8 mouse cellular contexts compared by ENCODE assay signal in the genomic region with DNA sequence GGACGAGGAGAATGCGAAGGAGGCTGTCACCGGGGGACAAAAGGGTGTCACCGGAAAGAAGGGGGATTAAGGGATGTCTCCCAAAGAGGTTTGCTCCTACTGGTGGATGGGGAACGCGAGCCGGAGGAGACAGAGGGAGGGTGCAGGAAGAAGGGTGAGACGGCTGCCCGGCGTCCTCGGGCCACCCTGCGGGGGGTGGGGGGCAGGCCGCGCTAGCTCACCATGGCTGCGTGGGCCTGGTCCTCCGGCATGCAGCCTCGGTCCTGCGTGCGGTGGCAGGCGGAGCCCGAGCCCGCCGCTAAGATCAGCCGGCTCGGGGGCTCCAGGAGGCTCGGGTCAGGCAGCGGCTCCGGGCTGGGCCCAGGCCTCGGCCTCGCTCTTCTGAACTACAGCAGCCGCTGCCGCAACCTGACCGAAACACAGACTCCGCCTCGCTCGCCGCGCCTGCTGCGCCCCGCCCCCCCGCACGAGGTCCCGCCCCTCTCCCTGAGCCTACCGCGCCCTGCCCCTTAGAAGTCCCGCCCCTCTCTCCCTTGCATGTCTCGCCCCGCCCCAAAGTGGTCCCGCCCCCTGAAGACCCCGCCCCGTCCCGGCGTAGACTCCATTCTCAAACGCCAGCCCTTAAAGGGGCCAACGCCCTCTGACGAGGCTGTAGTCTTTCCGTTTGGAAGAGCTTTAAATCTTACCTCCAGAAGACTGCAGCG. TPM values are rescaled to one million over a fixed set of nuclear protein-coding genes. Genes with fewer than 3 reads are reported as not detected.
DNase-seq lines count a peak whose midpoint lies in the region; ATAC-seq and TF ChIP-seq lines count a peak whose summit lies in the region.

A gene (minus strand): TSS at position 427 of the 704 bp plus-strand sequence.

- H3K4me3 ChIP-seq in gastrocnemius, adult 2 months: peak within 1 kb of the TSS; percentile 98
- peak within 1 kb of the TSS; percentile 87 for H3K4me3 ChIP-seq in hindbrain, postnatal 0 days (ENCODE audit: low read length)

- peak within 1 kb of the TSS; percentile 97 for H3K27ac ChIP-seq in gastrocnemius, adult 2 months
- H3K27ac ChIP-seq in hindbrain, postnatal 0 days: peak within 1 kb of the TSS; percentile 94

- H3K27me3 ChIP-seq in hindbrain, postnatal 0 days (ENCODE audit: insufficient read depth, low read length): no peaks in the 10 kb centered on the region

- H3K9me3 ChIP-seq in hindbrain, postnatal 0 days (ENCODE audit: low read length): no peaks in the 10 kb centered on the region

- peak within 1 kb of the TSS; percentile 73 for H3K4me2 ChIP-seq in hindbrain, postnatal 0 days (ENCODE audit: low read depth, low read length)

- 2% methylated on average over 43 of the region's 58 CpGs for WGBS in hindbrain, postnatal 0 days

- no peak for TF ChIP-seq CTCF in gastrocnemius, adult 2 months (IDR thresholded peaks at IDR 0.05)
- TF ChIP-seq CTCF in hindbrain, postnatal 0 days (IDR thresholded peaks at IDR 0.05; ENCODE audit: low read depth): no peak

- H3K4me1 ChIP-seq in hindbrain, postnatal 0 days (ENCODE audit: insufficient read depth, low read length): peaks cover 10% of the 10 kb centered on the region

- DNase-seq in gastrocnemius, adult 2 months: peak; percentile 94
- peak; percentile 95 for DNase-seq in hindbrain, postnatal 0 days (ENCODE audit: low spot score)
- DNase-seq in left cerebral cortex, adult 9 months (ENCODE audit: low spot score in 2 of 2): peak; percentile 59 to 75
- peak; percentile 89 for DNase-seq in right cerebral cortex, postnatal 14 days
- DNase-seq in urinary bladder, postnatal 36 days (ENCODE audit: low spot score in 2 of 2): peak; percentile 69 to 86

- intact Hi-C loops in gastrocnemius, adult 2 months (cut with DNase I): loop anchor here (1.0 to 10.0 kb wide), 2 partner anchors 27 to 376 kb away; a partner anchor contains a TSS

- peak; percentile 87 for ATAC-seq in activated CD4-positive, CD25-positive, alpha-beta regulatory T cell, adult 4 months
- ATAC-seq in common myeloid progenitor, adult 5-6 weeks (replicated peaks; ENCODE audit: low read depth, poor library complexity, severe bottlenecking): peak; percentile 92
- ATAC-seq in hindbrain, postnatal 0 days: peak; percentile 98
- peak; percentile 94 for ATAC-seq in megakaryocyte progenitor cell, adult 5-6 weeks (replicated peaks; ENCODE audit: poor library complexity)

- H3K36me3 ChIP-seq in hindbrain, postnatal 0 days (ENCODE audit: insufficient read depth, low read length): no peaks in the 10 kb centered on the region

- H3K9ac ChIP-seq in hindbrain, postnatal 0 days (replicated peaks; ENCODE audit: low read length): peak within 1 kb of the TSS; percentile 95

RNA-seq across cellular contexts. Expression of the gene that starts here (rescaled TPM):
- 10 to 100 TPM in 1 of 2 experiments, 1 to 10 TPM in 1; 9.8 to 14.8 TPM for polyA plus RNA-seq in activated CD4-positive, CD25-positive, alpha-beta regulatory T cell, adult 4 months (2017; shearing (Covaris generic))
- total RNA-seq in common myeloid progenitor, adult 5-6 weeks (2017): 24.9 and 26.6 TPM in 2 replicates
- total RNA-seq in gastrocnemius, adult 2 months (2021): 10 to 100 TPM; 50.8 to 56.0 TPM
- 108 and 115 TPM in 2 replicates for total RNA-seq in hindbrain, postnatal 0 days (2014; rRNA removed)
- polyA plus RNA-seq in hindbrain, postnatal 0 days (2015; fragmentation: Nextera tagmentation; extraction: Ambion mirVana): 22.0 and 24.0 TPM in 2 replicates
- total RNA-seq in megakaryocyte progenitor cell, adult 5-6 weeks (2015): 14.7 and 18.4 TPM in 2 replicates
- 19.2 and 21.5 TPM in 2 replicates for total RNA-seq in megakaryocyte progenitor cell, adult 5-6 weeks (2017)

Comparison
In these comparisons a context has a peak if more than half of its experiments do, and no peak if none do; other contexts are left out.
1. Peak in every context shown above with its lines: DNase-seq, ATAC-seq, H3K4me3 ChIP-seq and H3K27ac ChIP-seq.